Mouse (Mus musculus) bone marrow, adult 2 months (tissue): ENCODE measurements around the gene Zc3h15.

Experiments
- CTCF ChIP-seq: fragments of 200-500 bp; IDR thresholded peaks from 2 replicates; pipeline ENCODE4 v1.5.1; 2011; ENCODE audit warnings: low read length, control low read depth; ENCODE audit not compliant: control insufficient read depth, insufficient read depth
- POLR2A ChIP-seq: fragments of 200-500 bp; IDR thresholded peaks from 2 replicates; pipeline ENCODE4 v1.6.1; 2011; ENCODE audit warnings: low read depth, mild to moderate bottlenecking, control low read depth, low read length, borderline replicate concordance; ENCODE audit not compliant: control insufficient read depth

DNA sequence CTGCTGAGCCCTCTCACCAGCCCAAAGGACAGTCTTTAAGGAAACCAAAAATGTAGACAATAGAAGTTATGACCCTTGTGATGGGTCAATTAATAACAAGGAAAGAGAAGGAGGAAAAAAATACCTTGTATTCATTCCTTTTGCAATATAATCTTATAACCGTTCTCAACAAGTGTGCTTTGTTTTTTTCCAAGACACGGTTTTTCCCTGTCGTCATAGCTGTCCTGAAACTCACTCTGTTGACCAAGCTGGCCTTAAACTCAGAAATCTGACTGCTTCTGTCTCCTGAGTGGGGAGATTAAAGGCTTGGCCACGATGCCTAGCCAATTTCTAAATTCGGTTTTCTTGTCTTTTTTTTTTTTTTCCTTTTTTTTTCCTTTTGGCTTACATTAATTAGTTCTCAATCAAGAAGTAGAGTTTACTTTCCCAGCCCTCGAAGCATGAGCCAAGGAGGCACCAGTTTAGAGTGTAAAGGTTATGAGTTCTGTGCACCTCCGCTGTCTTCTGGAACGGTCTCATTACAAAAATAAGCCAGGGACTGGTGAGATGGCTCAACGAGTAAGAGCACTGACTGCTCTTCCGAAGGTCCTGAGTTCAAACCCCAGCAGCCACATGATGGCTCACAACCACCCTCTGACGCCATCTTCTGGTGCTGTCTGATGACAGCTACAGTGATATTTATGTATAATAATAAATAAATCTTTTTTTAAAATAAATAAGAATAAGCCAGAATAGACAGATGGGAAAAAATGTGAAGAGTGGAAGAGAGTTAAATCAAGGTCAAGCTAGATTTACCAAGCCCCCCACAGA lies 23.5 kb upstream of the Zc3h15 start:
- TF ChIP-seq CTCF = no peak
- TF ChIP-seq POLR2A = no peak
